Mouse (Mus musculus) midbrain, embryonic 16.5 days (tissue): Measurements from ENCODE around the gene Hsdl2. TPM values are rescaled to one million over a fixed set of nuclear protein-coding genes. Genes with fewer than 3 reads are reported as not detected.

ENCODE experiments used
- ATAC-seq: fragments of 200-750 bp; cut with Nextera tagmentation; 2 replicates; pipeline ENCODE4 v1.8.0; 2017; ENCODE audit warnings: moderate TSS enrichment
- H3K27ac ChIP-seq: fragments of 300-500 bp; sonication (generic); 2 replicates; pipeline ENCODE4 v1.5.1; 2014; ENCODE audit warnings: mild to moderate bottlenecking, low read length, mixed read lengths
- H3K27me3 ChIP-seq: fragments of 300-500 bp; sonication (generic); 2 replicates; pipeline ENCODE4 v1.6.1; 2014; ENCODE audit warnings: low read depth, low read length, mixed read lengths; ENCODE audit not compliant: control insufficient read depth, insufficient read depth
- H3K36me3 ChIP-seq: fragments of 300-500 bp; sonication (generic); 2 replicates; pipeline ENCODE4 v1.6.1; 2014; ENCODE audit warnings: mild to moderate bottlenecking, low read length, moderate library complexity, mixed read lengths; ENCODE audit not compliant: control insufficient read depth, insufficient read depth
- H3K4me1 ChIP-seq: fragments of 300-500 bp; sonication (generic); 2 replicates; pipeline ENCODE4 v1.6.1; 2014; ENCODE audit warnings: mild to moderate bottlenecking, low read length, mixed read lengths; ENCODE audit not compliant: control insufficient read depth, insufficient read depth
- H3K4me2 ChIP-seq: fragments of 300-500 bp; sonication (generic); 2 replicates; pipeline ENCODE4 v1.6.1; 2014; ENCODE audit warnings: mild to moderate bottlenecking, low read length, mixed read lengths
- H3K4me3 ChIP-seq: fragments of 300-500 bp; sonication (generic); 2 replicates; pipeline ENCODE4 v1.5.1; 2014; ENCODE audit warnings: low read depth, mild to moderate bottlenecking, low read length, moderate library complexity, mixed read lengths
- H3K9ac ChIP-seq: fragments of 300-500 bp; sonication (generic); 2 replicates; pipeline ENCODE4 v1.6.1; 2014; ENCODE audit warnings: low read depth, low read length, mixed read lengths
- H3K9me3 ChIP-seq: fragments of 300-500 bp; sonication (generic); replicated peaks from 2 replicates; pipeline ENCODE4 v1.6.1; 2014; ENCODE audit warnings: mild to moderate bottlenecking, low read length, mixed read lengths; ENCODE audit not compliant: control insufficient read depth, poor library complexity, severe bottlenecking
- WGBS: fragments of 180-500 bp; shearing (Covaris S2); extraction: QIAGEN DNeasy Blood & Tissue Kit; methylation state at CpG from one replicate; pipeline ENCODE4 v1.1.7; 2014; 5-methylcytosine and 5-hydroxymethylcytosine counted together
- polyA plus RNA-seq: library from polyadenylated mRNA; unstranded; fragments of >200 nt; fragmentation: Nextera tagmentation; extraction: Ambion mirVana; gene quantifications from 2 replicates; pipeline ENCODE4 v1.2.1, GENCODE M21; 2015

Gene Hsdl2
- polyA plus RNA-seq, 1 experiment from 2014 or later = 34.5 TPM

- no peak overlapping the region for H3K4me2 ChIP-seq
- no peak overlapping the region for H3K4me3 ChIP-seq
- no peak overlapping the region for H3K27ac ChIP-seq
- 89% methylated on average over 11 of the region's 11 CpGs for WGBS
- no peaks in the 10 kb centered on the region for H3K36me3 ChIP-seq
- no peaks in the 10 kb centered on the region for H3K9me3 ChIP-seq
- H3K4me1 ChIP-seq = peaks cover 5% of the 10 kb centered on the region
- no peak for ATAC-seq
- H3K9ac ChIP-seq = no peak overlapping the region
- no peaks in the 10 kb centered on the region for H3K27me3 ChIP-seq
These were observed 6.0 kb upstream of the Hsdl2 start for GRCm38 (mm10) chr4:59575184-59575958.

- H3K9ac ChIP-seq = peak overlapping the region; percentile 77
- peaks cover 10% of the 10 kb centered on the region for H3K4me1 ChIP-seq
- peak overlapping the region; percentile 90 for H3K27ac ChIP-seq
- peak; percentile 69 for ATAC-seq
- no peaks in the 10 kb centered on the region for H3K36me3 ChIP-seq
- H3K9me3 ChIP-seq = no peaks in the 10 kb centered on the region
- H3K27me3 ChIP-seq = no peaks in the 10 kb centered on the region
- peak overlapping the region; percentile 60 for H3K4me3 ChIP-seq
- WGBS = under 1% methylated on average over 23 of the region's 23 CpGs
- peak overlapping the region; percentile 90 for H3K4me2 ChIP-seq
These were observed 675 bp upstream of the Hsdl2 start for GRCm38 (mm10) chr4:59580495-59581281.

DNA sequence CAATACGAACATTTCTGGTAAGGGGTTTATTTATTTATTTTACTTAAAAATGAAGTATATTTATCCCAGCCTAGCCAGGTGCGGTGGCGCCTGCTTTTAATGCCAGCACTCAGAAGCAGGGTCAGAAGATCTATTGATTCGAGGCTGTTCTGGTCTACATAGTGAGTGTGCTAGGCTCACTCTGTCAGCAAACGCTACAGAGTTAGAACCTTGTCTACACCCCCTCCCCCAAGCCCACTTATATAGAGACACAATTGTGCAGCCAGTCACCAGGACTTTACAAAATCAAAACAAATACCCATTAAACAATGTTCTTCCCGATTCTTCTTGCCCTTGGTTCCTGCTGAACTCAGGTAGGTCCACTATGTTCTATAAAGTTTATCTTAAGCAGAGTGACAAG, 823 bp downstream of the Hsdl2 start:
- peak overlapping the region; percentile 90 for H3K4me2 ChIP-seq
- no peak overlapping the region; the same call in 1 of the 2 replicates for H3K9ac ChIP-seq
- peaks cover 10% of the 10 kb centered on the region for H3K4me1 ChIP-seq
- no peaks in the 10 kb centered on the region for H3K9me3 ChIP-seq
- ATAC-seq = no peak
- H3K27ac ChIP-seq = no peak overlapping the region
- no peaks in the 10 kb centered on the region for H3K27me3 ChIP-seq
- WGBS = 29% methylated on average over 6 of the region's 6 CpGs
- no peaks in the 10 kb centered on the region for H3K36me3 ChIP-seq
- peak overlapping the region; percentile 60 for H3K4me3 ChIP-seq

DNA sequence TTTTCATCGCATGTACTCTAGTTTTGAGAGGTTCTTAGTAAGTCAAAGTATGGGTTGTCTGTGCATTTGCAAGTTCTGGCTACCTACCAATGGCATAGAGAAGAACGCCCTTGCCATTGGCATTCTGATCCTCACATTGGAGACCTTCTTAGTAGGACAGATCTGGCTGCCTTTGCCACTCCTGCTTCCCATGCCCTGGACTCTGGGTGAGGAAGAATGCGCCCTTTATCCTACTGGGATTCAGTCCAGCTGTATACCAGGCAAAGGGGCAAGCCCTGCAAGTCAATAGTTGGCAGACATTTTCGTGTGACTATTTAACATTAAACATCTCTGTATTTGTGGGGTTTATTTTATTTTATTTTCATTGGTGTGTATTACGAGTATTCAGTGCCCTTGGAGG, 3.7 kb downstream of the Hsdl2 start:
- H3K36me3 ChIP-seq = no peaks in the 10 kb centered on the region
- H3K9ac ChIP-seq = no peak overlapping the region
- no peaks in the 10 kb centered on the region for H3K9me3 ChIP-seq
- H3K27ac ChIP-seq = no peak overlapping the region
- H3K4me3 ChIP-seq = no peak overlapping the region
- H3K27me3 ChIP-seq = no peaks in the 10 kb centered on the region
- ATAC-seq = no peak
- WGBS = 79% methylated on average over 5 of the region's 5 CpGs
- H3K4me2 ChIP-seq = no peak overlapping the region
- peaks cover 8% of the 10 kb centered on the region for H3K4me1 ChIP-seq

GRCm38 (mm10) chr4:59587215-59587871, 6.0 kb downstream of the Hsdl2 start:
- Histone ChIP-seq H3K4me2 (no peak overlapping the region), H3K4me3 (no peak overlapping the region), H3K27me3 (no peaks in the 10 kb centered on the region), H3K4me1 (peaks cover under 1% of the 10 kb centered on the region; the same call in 1 of the 2 replicates), H3K27ac (no peak overlapping the region), H3K36me3 (no peaks in the 10 kb centered on the region), H3K9ac (no peak overlapping the region), H3K9me3 (no peaks in the 10 kb centered on the region)
- no peak for ATAC-seq
- 83% methylated on average over 2 of the region's 2 CpGs for WGBS

- Histone ChIP-seq H3K36me3 (no peaks in the 10 kb centered on the region), H3K9me3 (no peaks in the 10 kb centered on the region), H3K4me3 (no peak overlapping the region), H3K27me3 (no peaks in the 10 kb centered on the region), H3K27ac (no peak overlapping the region), H3K9ac (no peak overlapping the region), H3K4me2 (no peak overlapping the region), H3K4me1 (no peaks in the 10 kb centered on the region)
- 95% methylated on average over 1 of the region's 1 CpGs for WGBS
- ATAC-seq = no peak
These were observed 6.5 kb downstream of the Hsdl2 start for GRCm38 (mm10) chr4:59587872-59588226.

GRCm38 (mm10) chr4:59594614-59595013, 13.3 kb downstream of the Hsdl2 start:
- H3K36me3 ChIP-seq = peaks cover 4% of the 10 kb centered on the region; the same call in 1 of the 2 replicates
- H3K27ac ChIP-seq = no peak overlapping the region
- H3K4me3 ChIP-seq = no peak overlapping the region
- H3K27me3 ChIP-seq = no peaks in the 10 kb centered on the region
- WGBS = 68% methylated on average over 2 of the region's 2 CpGs
- H3K9me3 ChIP-seq = no peaks in the 10 kb centered on the region
- no peaks in the 10 kb centered on the region for H3K4me1 ChIP-seq
- no peak overlapping the region for H3K9ac ChIP-seq
- no peak overlapping the region for H3K4me2 ChIP-seq
- ATAC-seq = no peak

- no peak overlapping the region for H3K4me3 ChIP-seq
- H3K36me3 ChIP-seq = peaks cover 4% of the 10 kb centered on the region; the same call in 1 of the 2 replicates
- no peak overlapping the region for H3K27ac ChIP-seq
- no peak overlapping the region for H3K9ac ChIP-seq
- WGBS = 84% methylated on average over 2 of the region's 2 CpGs
- H3K9me3 ChIP-seq = no peaks in the 10 kb centered on the region
- H3K4me2 ChIP-seq = no peak overlapping the region
- H3K4me1 ChIP-seq = no peaks in the 10 kb centered on the region
- no peaks in the 10 kb centered on the region for H3K27me3 ChIP-seq
- no peak for ATAC-seq
These were observed 15.2 kb downstream of the Hsdl2 start for GRCm38 (mm10) chr4:59596556-59596955.

DNA sequence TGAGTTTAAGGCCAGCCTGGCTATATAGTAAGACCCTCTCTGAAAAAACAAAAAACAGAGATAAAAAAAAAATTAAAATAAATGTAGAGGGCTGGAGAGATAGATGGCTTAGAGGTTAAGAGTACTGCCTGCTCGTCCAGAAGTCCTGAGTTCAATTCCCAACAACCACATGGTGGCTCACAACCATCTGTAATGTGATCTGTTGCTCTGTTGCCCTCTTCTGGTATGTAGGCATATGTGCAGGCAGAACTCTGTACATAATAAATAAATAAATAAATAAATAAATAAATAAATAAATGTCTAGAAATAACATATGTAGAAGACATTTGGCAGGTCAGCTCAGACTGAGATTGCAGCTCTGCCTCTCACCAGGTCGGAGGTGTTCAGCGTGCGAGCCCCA, 21.3 kb downstream of the Hsdl2 start:
- 92% methylated on average over 4 of the region's 4 CpGs for WGBS
- Histone ChIP-seq H3K27me3 (no peaks in the 10 kb centered on the region), H3K4me1 (no peaks in the 10 kb centered on the region), H3K9me3 (no peaks in the 10 kb centered on the region), H3K4me3 (no peak overlapping the region), H3K27ac (no peak overlapping the region), H3K36me3 (no peaks in the 10 kb centered on the region), H3K4me2 (no peak overlapping the region), H3K9ac (no peak overlapping the region)
- ATAC-seq = no peak
